Mouse (Mus musculus): ENCODE measurements around the gene Hsd17b13.
"Not testable (repeated sequence)": the region's sequence is repeated elsewhere in the genome, so short reads cannot be mapped to it uniquely, and the experiment has no call there.

Hsd17b13 gene

GRCm38 (mm10) chr5:103980705-103981560, 3.7 kb upstream of the Hsd17b13 start:
- no peak for DNase-seq

GRCm38 (mm10) chr5:103977907-103978570, 829 bp upstream of the Hsd17b13 start:
- DNase-seq, result no peak

- DNase-seq, result no peak
Observed at GRCm38 (mm10) chr5:103975736-103976135, 1.5 kb downstream of the Hsd17b13 start.

GRCm38 (mm10) chr5:103972801-103973200, 4.4 kb downstream of the Hsd17b13 start:
- DNase-seq, result no peak

- DNase-seq, result no peak
Observed at GRCm38 (mm10) chr5:103972379-103972778, 4.8 kb downstream of the Hsd17b13 start.

- no peak for DNase-seq
Observed at GRCm38 (mm10) chr5:103971051-103971450, 6.2 kb downstream of the Hsd17b13 start.

- no peak for DNase-seq
Observed at GRCm38 (mm10) chr5:103962935-103963429, 14.2 kb downstream of the Hsd17b13 start.

GRCm38 (mm10) chr5:103954638-103955037, 22.6 kb downstream of the Hsd17b13 start:
- no peak for DNase-seq

GRCm38 (mm10) chr5:103953135-103954083, 23.8 kb downstream of the Hsd17b13 start:
- DNase-seq, result no peak

- not testable (repeated sequence) for DNase-seq
Observed at GRCm38 (mm10) chr5:103950138-103950537, 27.1 kb downstream of the Hsd17b13 start.

- no peak for DNase-seq
Observed at GRCm38 (mm10) chr5:103943183-103943582, 34.0 kb downstream of the Hsd17b13 start.

GRCm38 (mm10) chr5:103939856-103940255, 37.4 kb downstream of the Hsd17b13 start:
- no peak for DNase-seq

GRCm38 (mm10) chr5:103939350-103939652, 37.9 kb downstream of the Hsd17b13 start:
- DNase-seq, result no peak

- DNase-seq, result no peak
Observed at GRCm38 (mm10) chr5:103938547-103939349, 38.5 kb downstream of the Hsd17b13 start.

- DNase-seq, result no peak
Observed at GRCm38 (mm10) chr5:103936906-103937589, 40.2 kb downstream of the Hsd17b13 start.

- DNase-seq, result not testable (repeated sequence)
Observed at GRCm38 (mm10) chr5:103931924-103932323, 45.3 kb downstream of the Hsd17b13 start.

- no peak for DNase-seq
Observed at GRCm38 (mm10) chr5:103930511-103930910, 46.7 kb downstream of the Hsd17b13 start.

- no peak for DNase-seq
Observed at GRCm38 (mm10) chr5:103928196-103928550, 49.0 kb downstream of the Hsd17b13 start.

- peak; percentile 80 for DNase-seq
Observed at GRCm38 (mm10) chr5:103927429-103928195, 49.6 kb downstream of the Hsd17b13 start.

GRCm38 (mm10) chr5:103926398-103926797, 50.8 kb downstream of the Hsd17b13 start:
- no peak for DNase-seq

- no peak for DNase-seq
Observed at GRCm38 (mm10) chr5:103923755-103924154, 53.5 kb downstream of the Hsd17b13 start.
